Mouse (Mus musculus): ENCODE measurements around the gene Pgs1. TPM values are rescaled to one million over a fixed set of nuclear protein-coding genes. Genes with fewer than 3 reads are reported as not detected.

Gene Pgs1
- polyA plus RNA-seq, 1 experiment from 2014 or later, result 30.6 TPM

GRCm38 (mm10) chr11:118021806-118022205, 35.7 kb downstream of the Pgs1 start:
- no peaks in the 10 kb centered on the region for H3K9me3 ChIP-seq (ENCODE audit: control insufficient read depth, low read depth, low read length)
- no peak for ATAC-seq (ENCODE audit: insufficient number of reproducible peaks, insufficient read depth, low FRiP score, low read depth)
- no peak overlapping the region for H3K9ac ChIP-seq (replicated peaks; ENCODE audit: low read depth, low read length)
- H3K27ac ChIP-seq (ENCODE audit: low read length), result no peak overlapping the region
- 71% methylated on average over 1 of the region's 1 CpGs for WGBS
- H3K4me2 ChIP-seq (replicated peaks; ENCODE audit: low read depth, low read length), result no peak overlapping the region
- H3K27me3 ChIP-seq (ENCODE audit: control insufficient read depth, insufficient read depth, low read length), result no peaks in the 10 kb centered on the region
- no peaks in the 10 kb centered on the region for H3K4me1 ChIP-seq (ENCODE audit: control insufficient read depth, insufficient read depth, low read length)
- peaks cover 22% of the 10 kb centered on the region for H3K36me3 ChIP-seq (ENCODE audit: control insufficient read depth, insufficient read depth, low read length)
- no peak overlapping the region for H3K4me3 ChIP-seq (ENCODE audit: low read depth, low read length)

- Histone ChIP-seq H3K27me3 (ENCODE audit: control insufficient read depth, insufficient read depth, low read length) (no peaks in the 10 kb centered on the region), H3K36me3 (ENCODE audit: control insufficient read depth, insufficient read depth, low read length) (peaks cover 22% of the 10 kb centered on the region), H3K9me3 (ENCODE audit: control insufficient read depth, low read depth, low read length) (no peaks in the 10 kb centered on the region), H3K9ac (replicated peaks; ENCODE audit: low read depth, low read length) (no peak overlapping the region), H3K4me3 (ENCODE audit: low read depth, low read length) (no peak overlapping the region), H3K4me1 (ENCODE audit: control insufficient read depth, insufficient read depth, low read length) (no peaks in the 10 kb centered on the region), H3K27ac (ENCODE audit: low read length) (no peak overlapping the region), H3K4me2 (replicated peaks; ENCODE audit: low read depth, low read length) (no peak overlapping the region)
- 93% methylated on average over 7 of the region's 7 CpGs for WGBS
- no peak for ATAC-seq (ENCODE audit: insufficient number of reproducible peaks, insufficient read depth, low FRiP score, low read depth)
Observed at GRCm38 (mm10) chr11:118023475-118023874, 37.4 kb downstream of the Pgs1 start.

GRCm38 (mm10) chr11:118024111-118024510, 38.0 kb downstream of the Pgs1 start:
- 62% methylated on average over 2 of the region's 2 CpGs for WGBS
- Histone ChIP-seq H3K4me1 (ENCODE audit: control insufficient read depth, insufficient read depth, low read length) (no peaks in the 10 kb centered on the region), H3K4me2 (replicated peaks; ENCODE audit: low read depth, low read length) (no peak overlapping the region), H3K27ac (ENCODE audit: low read length) (no peak overlapping the region), H3K27me3 (ENCODE audit: control insufficient read depth, insufficient read depth, low read length) (no peaks in the 10 kb centered on the region), H3K4me3 (ENCODE audit: low read depth, low read length) (no peak overlapping the region), H3K36me3 (ENCODE audit: control insufficient read depth, insufficient read depth, low read length) (peaks cover 22% of the 10 kb centered on the region), H3K9me3 (ENCODE audit: control insufficient read depth, low read depth, low read length) (no peaks in the 10 kb centered on the region), H3K9ac (replicated peaks; ENCODE audit: low read depth, low read length) (no peak overlapping the region)
- no peak for ATAC-seq (ENCODE audit: insufficient number of reproducible peaks, insufficient read depth, low FRiP score, low read depth)

GRCm38 (mm10) chr11:118029170-118029569, 43.1 kb downstream of the Pgs1 start:
- H3K27ac ChIP-seq (ENCODE audit: low read length), result no peak overlapping the region
- WGBS, result 92% methylated on average over 6 of the region's 6 CpGs
- H3K4me1 ChIP-seq (ENCODE audit: control insufficient read depth, insufficient read depth, low read length), result no peaks in the 10 kb centered on the region
- ATAC-seq (ENCODE audit: insufficient number of reproducible peaks, insufficient read depth, low FRiP score, low read depth), result no peak
- H3K4me3 ChIP-seq (ENCODE audit: low read depth, low read length), result no peak overlapping the region
- H3K9ac ChIP-seq (replicated peaks; ENCODE audit: low read depth, low read length), result no peak overlapping the region
- no peaks in the 10 kb centered on the region for H3K27me3 ChIP-seq (ENCODE audit: control insufficient read depth, insufficient read depth, low read length)
- H3K36me3 ChIP-seq (ENCODE audit: control insufficient read depth, insufficient read depth, low read length), result peaks cover 6% of the 10 kb centered on the region
- no peaks in the 10 kb centered on the region for H3K9me3 ChIP-seq (ENCODE audit: control insufficient read depth, low read depth, low read length)
- no peak overlapping the region for H3K4me2 ChIP-seq (replicated peaks; ENCODE audit: low read depth, low read length)

GRCm38 (mm10) chr11:118031134-118031533, 45.0 kb downstream of the Pgs1 start:
- H3K9ac ChIP-seq (replicated peaks; ENCODE audit: low read depth, low read length), result no peak overlapping the region

GRCm38 (mm10) chr11:118034395-118034794, 48.3 kb downstream of the Pgs1 start:
- Histone ChIP-seq H3K9ac (replicated peaks; ENCODE audit: low read depth, low read length) (no peak overlapping the region), H3K4me1 (ENCODE audit: control insufficient read depth, insufficient read depth, low read length) (no peaks in the 10 kb centered on the region), H3K9me3 (ENCODE audit: control insufficient read depth, low read depth, low read length) (no peaks in the 10 kb centered on the region), H3K4me3 (ENCODE audit: low read depth, low read length) (no peak overlapping the region), H3K4me2 (replicated peaks; ENCODE audit: low read depth, low read length) (no peak overlapping the region), H3K27me3 (ENCODE audit: control insufficient read depth, insufficient read depth, low read length) (no peaks in the 10 kb centered on the region), H3K36me3 (ENCODE audit: control insufficient read depth, insufficient read depth, low read length) (no peaks in the 10 kb centered on the region), H3K27ac (ENCODE audit: low read length) (no peak overlapping the region)
- 75% methylated on average over 13 of the region's 13 CpGs for WGBS
- ATAC-seq (ENCODE audit: insufficient number of reproducible peaks, insufficient read depth, low FRiP score, low read depth), result no peak

More at GRCm38 (mm10) chr11:118031134-118031533, 45.0 kb downstream of the Pgs1 start:
- ATAC-seq (ENCODE audit: insufficient number of reproducible peaks, insufficient read depth, low FRiP score, low read depth), result no peak
- Histone ChIP-seq H3K27me3 (ENCODE audit: control insufficient read depth, insufficient read depth, low read length) (no peaks in the 10 kb centered on the region), H3K9me3 (ENCODE audit: control insufficient read depth, low read depth, low read length) (no peaks in the 10 kb centered on the region), H3K4me2 (replicated peaks; ENCODE audit: low read depth, low read length) (no peak overlapping the region), H3K27ac (ENCODE audit: low read length) (no peak overlapping the region), H3K4me1 (ENCODE audit: control insufficient read depth, insufficient read depth, low read length) (no peaks in the 10 kb centered on the region), H3K36me3 (ENCODE audit: control insufficient read depth, insufficient read depth, low read length) (no peaks in the 10 kb centered on the region; the same call in none of the 2 replicates), H3K4me3 (ENCODE audit: low read depth, low read length) (no peak overlapping the region)
- WGBS, result 74% methylated on average over 9 of the region's 9 CpGs

GRCm38 (mm10) chr11:118035068-118035467, 49.0 kb downstream of the Pgs1 start:
- Histone ChIP-seq H3K27ac (ENCODE audit: low read length) (no peak overlapping the region), H3K36me3 (ENCODE audit: control insufficient read depth, insufficient read depth, low read length) (no peaks in the 10 kb centered on the region), H3K4me2 (replicated peaks; ENCODE audit: low read depth, low read length) (no peak overlapping the region), H3K27me3 (ENCODE audit: control insufficient read depth, insufficient read depth, low read length) (no peaks in the 10 kb centered on the region), H3K9me3 (ENCODE audit: control insufficient read depth, low read depth, low read length) (no peaks in the 10 kb centered on the region), H3K9ac (replicated peaks; ENCODE audit: low read depth, low read length) (no peak overlapping the region), H3K4me3 (ENCODE audit: low read depth, low read length) (no peak overlapping the region), H3K4me1 (ENCODE audit: control insufficient read depth, insufficient read depth, low read length) (no peaks in the 10 kb centered on the region)
- WGBS, result 59% methylated on average over 9 of the region's 9 CpGs
- no peak for ATAC-seq (ENCODE audit: insufficient number of reproducible peaks, insufficient read depth, low FRiP score, low read depth)

- Histone ChIP-seq H3K9me3 (ENCODE audit: control insufficient read depth, low read depth, low read length) (no peaks in the 10 kb centered on the region), H3K4me1 (ENCODE audit: control insufficient read depth, insufficient read depth, low read length) (peaks cover 5% of the 10 kb centered on the region; the same call in 1 of the 2 replicates), H3K27me3 (ENCODE audit: control insufficient read depth, insufficient read depth, low read length) (no peaks in the 10 kb centered on the region), H3K9ac (replicated peaks; ENCODE audit: low read depth, low read length) (no peak overlapping the region), H3K36me3 (ENCODE audit: control insufficient read depth, insufficient read depth, low read length) (no peaks in the 10 kb centered on the region), H3K27ac (ENCODE audit: low read length) (peak overlapping the region; percentile 33; the same call in 1 of the 2 replicates), H3K4me3 (ENCODE audit: low read depth, low read length) (no peak overlapping the region), H3K4me2 (replicated peaks; ENCODE audit: low read depth, low read length) (no peak overlapping the region)
- WGBS, result 80% methylated on average over 9 of the region's 9 CpGs
- ATAC-seq (ENCODE audit: insufficient number of reproducible peaks, insufficient read depth, low FRiP score, low read depth), result no peak
Observed at GRCm38 (mm10) chr11:118042791-118043190, 56.7 kb downstream of the Pgs1 start.

GRCm38 (mm10) chr11:118043293-118043907, 57.3 kb downstream of the Pgs1 start:
- Histone ChIP-seq H3K9me3 (ENCODE audit: control insufficient read depth, low read depth, low read length) (no peaks in the 10 kb centered on the region), H3K27me3 (ENCODE audit: control insufficient read depth, insufficient read depth, low read length) (no peaks in the 10 kb centered on the region), H3K9ac (replicated peaks; ENCODE audit: low read depth, low read length) (no peak overlapping the region), H3K4me2 (replicated peaks; ENCODE audit: low read depth, low read length) (no peak overlapping the region), H3K4me3 (ENCODE audit: low read depth, low read length) (no peak overlapping the region), H3K4me1 (ENCODE audit: control insufficient read depth, insufficient read depth, low read length) (peaks cover 5% of the 10 kb centered on the region; the same call in 1 of the 2 replicates), H3K36me3 (ENCODE audit: control insufficient read depth, insufficient read depth, low read length) (no peaks in the 10 kb centered on the region), H3K27ac (ENCODE audit: low read length) (peak overlapping the region; percentile 33; the same call in 1 of the 2 replicates)
- 29% methylated on average over 14 of the region's 14 CpGs for WGBS
- ATAC-seq (ENCODE audit: insufficient number of reproducible peaks, insufficient read depth, low FRiP score, low read depth), result peak; percentile 31; the same call in 1 of the 2 replicates
